Mouse (Mus musculus): Measurements from ENCODE around the gene Swap70.

Swap70 gene

GRCm38 (mm10) chr7:110221586-110222481 is at the start of gene Swap70:
Gene Swap70, plus strand, starts transcription at chr7:110221711.
- in situ Hi-C loops (cut with MboI; ENCODE audit: unreplicated experiment in 2 of 2): loop anchor here in 1 of 2 experiments (5.0 kb wide), 2 partner anchors 35 to 55 kb away; no protein-coding TSS in a partner anchor

GRCm38 (mm10) chr7:110179208-110179607 is 42.3 kb upstream of the Swap70 start:
- in situ Hi-C loops (cut with MboI; ENCODE audit: unreplicated experiment in 2 of 2): no loop called here

- in situ Hi-C loops (cut with MboI; ENCODE audit: unreplicated experiment in 2 of 2): no loop called here
Observed at GRCm38 (mm10) chr7:110180613-110181012, 40.9 kb upstream of the Swap70 start.

GRCm38 (mm10) chr7:110181446-110181845 is 40.1 kb upstream of the Swap70 start:
- in situ Hi-C loops (cut with MboI; ENCODE audit: unreplicated experiment in 2 of 2): no loop called here

GRCm38 (mm10) chr7:110184608-110185007 is 36.9 kb upstream of the Swap70 start:
- in situ Hi-C loops (cut with MboI; ENCODE audit: unreplicated experiment in 2 of 2): no loop called here

- in situ Hi-C loops (cut with MboI; ENCODE audit: unreplicated experiment in 2 of 2): no loop called here
Observed at GRCm38 (mm10) chr7:110189951-110190350, 31.6 kb upstream of the Swap70 start.

GRCm38 (mm10) chr7:110193186-110193585 is 28.3 kb upstream of the Swap70 start:
- in situ Hi-C loops (cut with MboI; ENCODE audit: unreplicated experiment in 2 of 2): no loop called here

GRCm38 (mm10) chr7:110197176-110197575 is 24.3 kb upstream of the Swap70 start:
- in situ Hi-C loops (cut with MboI; ENCODE audit: unreplicated experiment in 2 of 2): no loop called here

GRCm38 (mm10) chr7:110201933-110202332 is 19.6 kb upstream of the Swap70 start:
- in situ Hi-C loops (cut with MboI; ENCODE audit: unreplicated experiment in 2 of 2): no loop called here

- in situ Hi-C loops (cut with MboI; ENCODE audit: unreplicated experiment in 2 of 2): no loop called here
Observed at GRCm38 (mm10) chr7:110204208-110204607, 17.3 kb upstream of the Swap70 start.

- in situ Hi-C loops (cut with MboI; ENCODE audit: unreplicated experiment in 2 of 2): no loop called here
Observed at GRCm38 (mm10) chr7:110208341-110208740, 13.2 kb upstream of the Swap70 start.

GRCm38 (mm10) chr7:110209422-110209821 is 12.1 kb upstream of the Swap70 start:
- in situ Hi-C loops (cut with MboI; ENCODE audit: unreplicated experiment in 2 of 2): no loop called here

- in situ Hi-C loops (cut with MboI; ENCODE audit: unreplicated experiment in 2 of 2): no loop called here
Observed at GRCm38 (mm10) chr7:110211025-110211424, 10.5 kb upstream of the Swap70 start.

- in situ Hi-C loops (cut with MboI; ENCODE audit: unreplicated experiment in 2 of 2): no loop called here
Observed at GRCm38 (mm10) chr7:110214882-110215281, 6.6 kb upstream of the Swap70 start.

- in situ Hi-C loops (cut with MboI; ENCODE audit: unreplicated experiment in 2 of 2): loop anchor here in 1 of 2 experiments (5.0 kb wide), 2 partner anchors 36 to 54 kb away; no protein-coding TSS in a partner anchor
Observed at GRCm38 (mm10) chr7:110221051-110221585, 393 bp upstream of the Swap70 start.

- in situ Hi-C loops (cut with MboI; ENCODE audit: unreplicated experiment in 2 of 2): loop anchor here in 1 of 2 experiments (5.0 kb wide), 2 partner anchors 35 to 55 kb away; no protein-coding TSS in a partner anchor
Observed at GRCm38 (mm10) chr7:110222583-110223182, 1.2 kb downstream of the Swap70 start.

GRCm38 (mm10) chr7:110223727-110224510 is 2.4 kb downstream of the Swap70 start:
- in situ Hi-C loops (cut with MboI; ENCODE audit: unreplicated experiment in 2 of 2): loop anchor here in 1 of 2 experiments (5.0 kb wide), 2 partner anchors 33 to 57 kb away; no protein-coding TSS in a partner anchor

- in situ Hi-C loops (cut with MboI; ENCODE audit: unreplicated experiment in 2 of 2): loop anchor here in 1 of 2 experiments (25.0 kb wide), 1 partner anchor 1911 kb away; no protein-coding TSS in a partner anchor
Observed at GRCm38 (mm10) chr7:110226484-110226883, 5.0 kb downstream of the Swap70 start.

- in situ Hi-C loops (cut with MboI; ENCODE audit: unreplicated experiment in 2 of 2): loop anchor here in 1 of 2 experiments (25.0 kb wide), 1 partner anchor 1907 kb away; no protein-coding TSS in a partner anchor
Observed at GRCm38 (mm10) chr7:110229967-110230366, 8.5 kb downstream of the Swap70 start.

- in situ Hi-C loops (cut with MboI; ENCODE audit: unreplicated experiment in 2 of 2): loop anchor here in 1 of 2 experiments (25.0 kb wide), 1 partner anchor 1906 kb away; no protein-coding TSS in a partner anchor
Observed at GRCm38 (mm10) chr7:110231127-110231526, 9.6 kb downstream of the Swap70 start.

Measured in v-Abl transformed pro-B cells (cell line).